Mouse (Mus musculus): ENCODE measurements around the gene Gm20661.

DNA sequence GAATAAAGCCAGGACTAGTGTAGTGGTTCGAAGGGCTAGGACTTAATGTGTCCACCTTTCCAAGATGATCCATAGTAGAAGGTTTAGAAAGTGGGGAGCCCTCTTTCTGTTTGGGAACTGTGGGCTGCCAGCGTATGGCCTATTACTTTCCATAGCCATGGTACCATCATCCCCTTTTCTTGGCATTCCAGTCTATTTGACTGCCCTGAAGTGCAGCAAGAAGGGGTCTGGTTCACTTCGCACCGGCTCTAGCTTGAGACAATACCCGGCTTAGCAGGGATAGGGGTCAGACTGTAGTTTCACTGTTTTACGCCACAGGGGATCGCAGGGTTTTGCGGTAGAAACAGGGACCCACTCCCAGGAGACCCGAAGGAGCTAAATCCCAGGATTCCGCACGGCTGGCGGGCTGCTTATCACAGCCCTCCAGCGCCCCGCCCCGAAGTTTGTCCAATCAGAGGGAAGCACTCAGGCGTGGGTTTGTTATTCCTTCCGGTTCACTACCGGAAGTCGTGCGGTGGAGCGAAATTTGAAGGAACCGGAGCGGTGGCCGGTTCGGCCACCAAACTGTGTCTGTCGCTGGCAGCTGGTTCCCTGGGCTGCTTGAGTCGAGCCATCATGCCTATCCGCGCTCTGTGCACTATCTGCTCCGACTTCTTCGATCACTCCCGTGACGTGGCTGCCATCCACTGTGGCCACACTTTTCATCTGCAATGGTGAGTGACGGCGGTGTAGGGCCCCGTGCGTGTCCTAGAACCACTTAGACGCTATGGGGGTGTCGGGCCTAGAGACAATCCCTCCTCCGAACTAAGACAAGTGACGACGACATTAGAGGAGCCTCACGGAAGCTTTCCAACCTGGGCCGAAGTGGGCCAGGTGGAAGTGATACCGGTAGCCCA, 32.1 kb upstream of the Gm20661 start:
- TF ChIP-seq MAX (IDR thresholded peaks at IDR 0.05; ENCODE audit: low read length) (peak; percentile 91), EP300 (IDR thresholded peaks at IDR 0.05; ENCODE audit: low read depth in 1 of 2, low read length in 2 of 2) (no peak; a peak in 1 of 4 replicates), CTCF (IDR thresholded peaks at IDR 0.05 in 2 of 3, conservative IDR thresholded peaks at IDR 0.05 in 1 of 3; ENCODE audit: control insufficient read depth in 1 of 3, insufficient read depth in 1 of 3, low read depth in 2 of 3, low read length in 3 of 3, poor library complexity in 1 of 3, severe bottlenecking in 1 of 3) (no peak), MXI1 (IDR thresholded peaks at IDR 0.05; ENCODE audit: low read depth, low read length) (peak; percentile 91), POLR2A (IDR thresholded peaks at IDR 0.05; ENCODE audit: control insufficient read depth in 1 of 2, insufficient read depth in 1 of 2, low read depth in 1 of 2, low read length in 2 of 2, poor library complexity in 1 of 2) (peak; percentile 67 to 94; a peak in 2 of 4 replicates)

Data from MEL (cell line).